Mouse (Mus musculus) midbrain, embryonic 16.5 days (tissue): ENCODE measurements around the gene Gm19684. TPM values are rescaled to one million over a fixed set of nuclear protein-coding genes. Genes with fewer than 3 reads are reported as not detected.
"Not testable (repeated sequence)": the region's sequence is repeated elsewhere in the genome, so short reads cannot be mapped to it uniquely, and the experiment has no call there.

Experiments used
- ATAC-seq: fragments of 200-750 bp; cut with Nextera tagmentation; 2 replicates; pipeline ENCODE4 v1.8.0; 2017; ENCODE audit warnings: moderate TSS enrichment
- H3K27ac ChIP-seq: fragments of 300-500 bp; sonication (generic); 2 replicates; pipeline ENCODE4 v1.5.1; 2014; ENCODE audit warnings: mild to moderate bottlenecking, low read length, mixed read lengths
- H3K27me3 ChIP-seq: fragments of 300-500 bp; sonication (generic); 2 replicates; pipeline ENCODE4 v1.6.1; 2014; ENCODE audit warnings: low read depth, low read length, mixed read lengths; ENCODE audit not compliant: control insufficient read depth, insufficient read depth
- H3K36me3 ChIP-seq: fragments of 300-500 bp; sonication (generic); 2 replicates; pipeline ENCODE4 v1.6.1; 2014; ENCODE audit warnings: mild to moderate bottlenecking, low read length, moderate library complexity, mixed read lengths; ENCODE audit not compliant: control insufficient read depth, insufficient read depth
- H3K4me1 ChIP-seq: fragments of 300-500 bp; sonication (generic); 2 replicates; pipeline ENCODE4 v1.6.1; 2014; ENCODE audit warnings: mild to moderate bottlenecking, low read length, mixed read lengths; ENCODE audit not compliant: control insufficient read depth, insufficient read depth
- H3K4me2 ChIP-seq: fragments of 300-500 bp; sonication (generic); 2 replicates; pipeline ENCODE4 v1.6.1; 2014; ENCODE audit warnings: mild to moderate bottlenecking, low read length, mixed read lengths
- H3K4me3 ChIP-seq: fragments of 300-500 bp; sonication (generic); 2 replicates; pipeline ENCODE4 v1.5.1; 2014; ENCODE audit warnings: low read depth, mild to moderate bottlenecking, low read length, moderate library complexity, mixed read lengths
- H3K9ac ChIP-seq: fragments of 300-500 bp; sonication (generic); 2 replicates; pipeline ENCODE4 v1.6.1; 2014; ENCODE audit warnings: low read depth, low read length, mixed read lengths
- H3K9me3 ChIP-seq: fragments of 300-500 bp; sonication (generic); replicated peaks from 2 replicates; pipeline ENCODE4 v1.6.1; 2014; ENCODE audit warnings: mild to moderate bottlenecking, low read length, mixed read lengths; ENCODE audit not compliant: control insufficient read depth, poor library complexity, severe bottlenecking
- WGBS: fragments of 180-500 bp; shearing (Covaris S2); extraction: QIAGEN DNeasy Blood & Tissue Kit; methylation state at CpG from one replicate; pipeline ENCODE4 v1.1.7; 2014; 5-methylcytosine and 5-hydroxymethylcytosine counted together
- polyA plus RNA-seq: library from polyadenylated mRNA; unstranded; fragments of >200 nt; fragmentation: Nextera tagmentation; extraction: Ambion mirVana; gene quantifications from 2 replicates; pipeline ENCODE4 v1.2.1, GENCODE M21; 2015

Gm19684 gene
- polyA plus RNA-seq: not detected in 2 replicates

- peaks cover 14% of the 10 kb centered on the region for H3K27me3 ChIP-seq
- not testable (repeated sequence) for H3K9me3 ChIP-seq, H3K9ac ChIP-seq, H3K4me1 ChIP-seq, H3K36me3 ChIP-seq, H3K27ac ChIP-seq, H3K4me3 ChIP-seq
- 6% methylated on average over 8 of the region's 8 CpGs for WGBS
- ATAC-seq: 0 out of 2 replicates have a peak, but pooled peaks have one; percentile 5
- peak within 1 kb of the TSS; percentile 42 for H3K4me2 ChIP-seq
Measured at GRCm38 (mm10) chr17:36121352-36122020, at the start of gene Gm19684. Gene Gm19684 (plus strand): TSS chr17:36121678.

- H3K27me3 ChIP-seq, H3K4me2 ChIP-seq: not testable (repeated sequence)
Measured at GRCm38 (mm10) chr17:36081901-36082300, 39.6 kb upstream of the Gm19684 start.

GRCm38 (mm10) chr17:36082519-36083232 lies 38.8 kb upstream of the Gm19684 start:
- ATAC-seq: not testable (repeated sequence)

More at GRCm38 (mm10) chr17:36081901-36082300, 39.6 kb upstream of the Gm19684 start:
- H3K4me1 ChIP-seq, ATAC-seq, H3K36me3 ChIP-seq, H3K27ac ChIP-seq, H3K9ac ChIP-seq, H3K4me3 ChIP-seq, H3K9me3 ChIP-seq: not testable (repeated sequence)

GRCm38 (mm10) chr17:36083266-36083869 lies 38.1 kb upstream of the Gm19684 start:
- ATAC-seq: peak; percentile 84
- H3K4me3 ChIP-seq: peak overlapping the region; percentile 56
- H3K4me2 ChIP-seq: peak overlapping the region; percentile 98
- H3K4me1 ChIP-seq: 0 out of 2 replicates have a peak, but pooled peaks cover 3% of the 10 kb centered on the region
- under 1% methylated on average over 46 of the region's 46 CpGs for WGBS
- no peaks in the 10 kb centered on the region for H3K9me3 ChIP-seq
- H3K27me3 ChIP-seq: peaks cover 4% of the 10 kb centered on the region
- H3K9ac ChIP-seq: peak overlapping the region; percentile 66
- no peaks in the 10 kb centered on the region for H3K36me3 ChIP-seq
- no peak overlapping the region for H3K27ac ChIP-seq

More at GRCm38 (mm10) chr17:36082519-36083232, 38.8 kb upstream of the Gm19684 start:
- H3K4me1 ChIP-seq, H3K9ac ChIP-seq, H3K36me3 ChIP-seq, H3K27ac ChIP-seq, H3K9me3 ChIP-seq, H3K27me3 ChIP-seq: not testable (repeated sequence)
- Histone ChIP-seq H3K4me3 (peak overlapping the region; percentile 56), H3K4me2 (peak overlapping the region; percentile 98)
- 52% methylated on average over 3 of the region's 6 CpGs for WGBS

- Histone ChIP-seq H3K9me3 (no peaks in the 10 kb centered on the region), H3K4me3 (peak overlapping the region; percentile 56), H3K27ac (no peak overlapping the region), H3K36me3 (no peaks in the 10 kb centered on the region), H3K4me2 (peak overlapping the region; percentile 98), H3K27me3 (peaks cover 4% of the 10 kb centered on the region), H3K9ac (peak overlapping the region; percentile 66), H3K4me1 (0 out of 2 replicates have a peak, but pooled peaks cover 3% of the 10 kb centered on the region)
- WGBS: under 1% methylated on average over 42 of the region's 42 CpGs
- ATAC-seq: peak; percentile 77
Measured at GRCm38 (mm10) chr17:36083870-36084451, 37.5 kb upstream of the Gm19684 start.

GRCm38 (mm10) chr17:36085976-36086375 lies 35.5 kb upstream of the Gm19684 start:
- H3K27me3 ChIP-seq, H3K4me2 ChIP-seq, ATAC-seq, H3K4me3 ChIP-seq, H3K27ac ChIP-seq, H3K9me3 ChIP-seq, H3K36me3 ChIP-seq, H3K9ac ChIP-seq, H3K4me1 ChIP-seq: not testable (repeated sequence)
- WGBS: 71% methylated on average over 1 of the region's 1 CpGs

GRCm38 (mm10) chr17:36091933-36092332 lies 29.5 kb upstream of the Gm19684 start:
- not testable (repeated sequence) for H3K27ac ChIP-seq, H3K4me1 ChIP-seq, H3K36me3 ChIP-seq, H3K27me3 ChIP-seq, H3K4me2 ChIP-seq, ATAC-seq, H3K4me3 ChIP-seq, H3K9me3 ChIP-seq, H3K9ac ChIP-seq
- WGBS: no CpG with 5 or more reads among the region's 2 CpGs

- not testable (repeated sequence) for H3K4me3 ChIP-seq, H3K4me1 ChIP-seq, H3K27ac ChIP-seq, H3K9me3 ChIP-seq, H3K4me2 ChIP-seq, H3K27me3 ChIP-seq, H3K36me3 ChIP-seq, H3K9ac ChIP-seq, ATAC-seq
Measured at GRCm38 (mm10) chr17:36092520-36092919, 29.0 kb upstream of the Gm19684 start.
